In the genomic region with DNA sequence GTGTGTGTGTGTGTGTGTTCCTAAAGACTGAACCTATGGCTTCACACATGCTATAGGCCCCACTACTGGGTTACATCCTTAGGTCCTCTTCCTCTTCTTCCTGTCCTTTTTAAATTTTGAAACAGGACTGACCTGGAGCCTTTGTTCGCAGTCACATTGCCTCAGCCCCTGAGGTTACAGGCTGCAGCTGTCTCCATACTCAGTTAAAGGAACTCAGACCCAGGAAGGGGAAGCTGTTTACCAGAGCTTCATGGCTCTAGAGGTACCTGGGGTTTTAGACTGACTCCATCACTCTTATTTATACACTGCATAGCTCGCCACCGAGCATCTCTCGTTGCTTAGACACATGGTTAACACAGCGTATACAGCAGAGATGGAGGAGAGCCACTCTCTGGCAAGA, we compare ENCODE assay signal across 15 mouse cellular contexts. TPM values are rescaled to one million over a fixed set of nuclear protein-coding genes. Genes with fewer than 3 reads are reported as not detected.
DNase-seq lines count a peak whose midpoint lies in the region; ATAC-seq and TF ChIP-seq lines count a peak whose summit lies in the region.
"Had no signal": no experiment of that assay in that cellular context is flagged by ENCODE, and none has a peak within 500 bp of the region (broad histone marks: within the 10 kb centered on the region; RNA-seq: fewer than 3 reads in every experiment).

No protein-coding gene starts in this region.

- no peak for TF ChIP-seq EP300 in liver, postnatal 0 days (IDR thresholded peaks at IDR 0.05; ENCODE audit: low read depth)

- 89% methylated on average over 5 of the region's 5 CpGs for WGBS in embryonic facial prominence, embryonic 12.5 days
- 95% methylated on average over 5 of the region's 5 CpGs for WGBS in embryonic facial prominence, embryonic 10.5 days
- 70% methylated on average over 5 of the region's 5 CpGs for WGBS in liver, postnatal 0 days (ENCODE audit: insufficient replicate concordance)

- no peak for TF ChIP-seq CTCF in liver, postnatal 0 days (IDR thresholded peaks at IDR 0.05; ENCODE audit: low read depth)

- H3K4me1 ChIP-seq in embryonic facial prominence, embryonic 12.5 days, result peaks cover 25% of the 10 kb centered on the region
- peaks cover 47% of the 10 kb centered on the region for H3K4me1 ChIP-seq in embryonic facial prominence, embryonic 10.5 days
- peaks cover 29% of the 10 kb centered on the region for H3K4me1 ChIP-seq in liver, postnatal 0 days (ENCODE audit: insufficient read depth)

- no peaks in the 10 kb centered on the region for H3K36me3 ChIP-seq in embryonic facial prominence, embryonic 12.5 days
- no peaks in the 10 kb centered on the region for H3K36me3 ChIP-seq in embryonic facial prominence, embryonic 10.5 days (replicated peaks)
- no peaks in the 10 kb centered on the region for H3K36me3 ChIP-seq in liver, postnatal 0 days (replicated peaks; ENCODE audit: insufficient read depth, low read length)
- H3K36me3 ChIP-seq: intestine, embryonic 15.5 days had no signal

- H3K4me2 ChIP-seq in embryonic facial prominence, embryonic 12.5 days (replicated peaks), result no peak overlapping the region
- H3K4me2 ChIP-seq in liver, postnatal 0 days (ENCODE audit: low read depth, low read length), result no peak overlapping the region
- H3K4me2 ChIP-seq: intestine, embryonic 15.5 days; liver, embryonic 11.5 days had no signal

- no peak for ATAC-seq in embryonic facial prominence, embryonic 12.5 days (ENCODE audit: insufficient number of reproducible peaks, insufficient read depth, low FRiP score, low TSS enrichment)
- no peak for ATAC-seq in liver, postnatal 0 days
- ATAC-seq in common myeloid progenitor, adult 5-6 weeks (replicated peaks; ENCODE audit: low read depth, poor library complexity, severe bottlenecking), result peak; percentile 49
- ATAC-seq: intestine, embryonic 15.5 days had no signal

- H3K27me3 ChIP-seq in embryonic facial prominence, embryonic 12.5 days, result 0 out of 2 replicates have a peak, but pooled peaks cover 3% of the 10 kb centered on the region
- no peaks in the 10 kb centered on the region for H3K27me3 ChIP-seq in embryonic facial prominence, embryonic 10.5 days (replicated peaks; ENCODE audit: low read depth, poor library complexity, severe bottlenecking)
- H3K27me3 ChIP-seq in liver, postnatal 0 days (ENCODE audit: insufficient read depth, low read length), result no peaks in the 10 kb centered on the region
- H3K27me3 ChIP-seq: intestine, embryonic 15.5 days had no signal

- no peaks in the 10 kb centered on the region for H3K9me3 ChIP-seq in embryonic facial prominence, embryonic 12.5 days
- H3K9me3 ChIP-seq in embryonic facial prominence, embryonic 10.5 days, result no peaks in the 10 kb centered on the region
- no peaks in the 10 kb centered on the region for H3K9me3 ChIP-seq in liver, postnatal 0 days (ENCODE audit: low read length)
- H3K9me3 ChIP-seq: intestine, embryonic 15.5 days had no signal

- H3K9ac ChIP-seq in embryonic facial prominence, embryonic 12.5 days, result no peak overlapping the region
- no peak overlapping the region for H3K9ac ChIP-seq in liver, postnatal 0 days (replicated peaks)
- H3K9ac ChIP-seq: intestine, embryonic 15.5 days had no signal

- DNase-seq in embryonic facial prominence, embryonic 10.5 days (ENCODE audit: low spot score), result no peak
- no peak for DNase-seq in liver, postnatal 0 days
- no peak for DNase-seq in liver
- peak; percentile 63 for DNase-seq in thymus, postnatal 14 days
- no peak for DNase-seq in retina, embryonic 14.5 days (ENCODE audit: low spot score)
- no peak for DNase-seq in Muller cell, postnatal 12 days (ENCODE audit: inconsistent ontology term)
- DNase-seq: cerebellum, adult 9-11 months; gastrocnemius, postnatal 25 days; right cerebral cortex, postnatal 14 days had no signal

- H3K27ac ChIP-seq in embryonic facial prominence, embryonic 12.5 days, result 0 out of 2 replicates have a peak overlapping the region, but pooled peaks have one; percentile 6
- no peak overlapping the region for H3K27ac ChIP-seq in embryonic facial prominence, embryonic 10.5 days (replicated peaks)
- H3K27ac ChIP-seq in liver, postnatal 0 days (ENCODE audit: low read depth), result peak overlapping the region; percentile 40; the same call in 1 of the 2 replicates
- H3K27ac ChIP-seq: intestine, embryonic 15.5 days; stomach, postnatal 0 days had no signal

- H3K4me3 ChIP-seq in embryonic facial prominence, embryonic 12.5 days, result no peak overlapping the region
- no peak overlapping the region for H3K4me3 ChIP-seq in embryonic facial prominence, embryonic 10.5 days
- H3K4me3 ChIP-seq in liver, postnatal 0 days (ENCODE audit: low read depth, low read length), result no peak overlapping the region
- H3K4me3 ChIP-seq: intestine, embryonic 15.5 days had no signal

RNA-seq across cellular contexts. Expression of a gene that starts 31.5 kb away (rescaled TPM):
- 0.45 and 0.62 TPM in 2 replicates for polyA plus RNA-seq in embryonic facial prominence, embryonic 12.5 days (2016; fragmentation: Nextera tagmentation; extraction: Ambion mirVana)
- 0.08 and 0.25 TPM in 2 replicates for polyA plus RNA-seq in embryonic facial prominence, embryonic 10.5 days (2016; fragmentation: Nextera tagmentation; extraction: Ambion mirVana)
- 0.11 TPM in 1 of 2 replicates, not detected in the other for polyA plus RNA-seq in liver, postnatal 0 days (2015; fragmentation: Nextera tagmentation; extraction: Ambion mirVana)
- total RNA-seq in common myeloid progenitor, adult 5-6 weeks (2017), result 0.44 and 0.55 TPM in 2 replicates

RNA-seq across cellular contexts. Expression of a gene that starts 34.8 kb away (rescaled TPM):
- 0.13 TPM in 1 of 2 replicates, not detected in the other for polyA plus RNA-seq in embryonic facial prominence, embryonic 12.5 days (2016; fragmentation: Nextera tagmentation; extraction: Ambion mirVana)
- polyA plus RNA-seq in embryonic facial prominence, embryonic 10.5 days (2016; fragmentation: Nextera tagmentation; extraction: Ambion mirVana), result not detected in 2 replicates
- polyA plus RNA-seq in liver, postnatal 0 days (2015; fragmentation: Nextera tagmentation; extraction: Ambion mirVana), result 0.43 and 0.51 TPM in 2 replicates
- total RNA-seq in common myeloid progenitor, adult 5-6 weeks (2017), result not detected in 2 replicates
- polyA plus RNA-seq: hindbrain, embryonic 11.5 days; liver, embryonic 11.5 days had no signal
